Mouse (Mus musculus): ENCODE measurements around the gene Erc2. TPM values are rescaled to one million over a fixed set of nuclear protein-coding genes. Genes with fewer than 3 reads are reported as not detected.

Gene Erc2
- polyA plus RNA-seq, 1 experiment from 2014 or later: 1.9 TPM

GRCm38 (mm10) chr14:27837601-27838105 lies 215.4 kb downstream of the Erc2 start:
- no peak for ATAC-seq
- H3K9ac ChIP-seq (replicated peaks): no peak overlapping the region
- H3K4me3 ChIP-seq (ENCODE audit: low read depth, low read length): no peak overlapping the region
- no peak for DNase-seq
- 62% methylated on average over 6 of the region's 6 CpGs for WGBS (ENCODE audit: insufficient replicate concordance)
- H3K27ac ChIP-seq (ENCODE audit: low read depth): no peak overlapping the region
- no peaks in the 10 kb centered on the region for H3K9me3 ChIP-seq (ENCODE audit: low read length)
- no peaks in the 10 kb centered on the region for H3K27me3 ChIP-seq (ENCODE audit: insufficient read depth, low read length)
- H3K4me1 ChIP-seq (ENCODE audit: insufficient read depth): no peaks in the 10 kb centered on the region
- no peak overlapping the region for H3K4me2 ChIP-seq (ENCODE audit: low read depth, low read length)
- TF ChIP-seq EP300 (IDR thresholded peaks at IDR 0.05; ENCODE audit: low read depth) (no peak), CTCF (IDR thresholded peaks at IDR 0.05; ENCODE audit: low read depth) (no peak)
- H3K36me3 ChIP-seq (replicated peaks; ENCODE audit: insufficient read depth, low read length): no peaks in the 10 kb centered on the region

- H3K4me2 ChIP-seq (ENCODE audit: low read depth, low read length): no peak overlapping the region
- 78% methylated on average over 1 of the region's 1 CpGs for WGBS (ENCODE audit: insufficient replicate concordance)
Measured at GRCm38 (mm10) chr14:27840120-27840519, 217.9 kb downstream of the Erc2 start.

GRCm38 (mm10) chr14:27846875-27847274 lies 224.6 kb downstream of the Erc2 start:
- DNase-seq: no peak
- Histone ChIP-seq H3K27ac (ENCODE audit: low read depth) (no peak overlapping the region), H3K9me3 (ENCODE audit: low read length) (no peaks in the 10 kb centered on the region), H3K4me3 (ENCODE audit: low read depth, low read length) (no peak overlapping the region), H3K36me3 (replicated peaks; ENCODE audit: insufficient read depth, low read length) (no peaks in the 10 kb centered on the region), H3K4me2 (ENCODE audit: low read depth, low read length) (no peak overlapping the region), H3K9ac (replicated peaks) (no peak overlapping the region), H3K4me1 (ENCODE audit: insufficient read depth) (no peaks in the 10 kb centered on the region), H3K27me3 (ENCODE audit: insufficient read depth, low read length) (no peaks in the 10 kb centered on the region)
- no peak for TF ChIP-seq CTCF (IDR thresholded peaks at IDR 0.05; ENCODE audit: low read depth)
- TF ChIP-seq EP300 (IDR thresholded peaks at IDR 0.05; ENCODE audit: low read depth): no peak
- no peak for ATAC-seq
- 40% methylated on average over 2 of the region's 2 CpGs for WGBS (ENCODE audit: insufficient replicate concordance)

More at GRCm38 (mm10) chr14:27840120-27840519, 217.9 kb downstream of the Erc2 start:
- Histone ChIP-seq H3K36me3 (replicated peaks; ENCODE audit: insufficient read depth, low read length) (no peaks in the 10 kb centered on the region), H3K9me3 (ENCODE audit: low read length) (no peaks in the 10 kb centered on the region), H3K4me1 (ENCODE audit: insufficient read depth) (no peaks in the 10 kb centered on the region), H3K9ac (replicated peaks) (no peak overlapping the region), H3K27me3 (ENCODE audit: insufficient read depth, low read length) (no peaks in the 10 kb centered on the region), H3K4me3 (ENCODE audit: low read depth, low read length) (no peak overlapping the region), H3K27ac (ENCODE audit: low read depth) (no peak overlapping the region)
- ATAC-seq (no peak), DNase-seq (no peak)
- TF ChIP-seq EP300 (IDR thresholded peaks at IDR 0.05; ENCODE audit: low read depth): no peak
- no peak for TF ChIP-seq CTCF (IDR thresholded peaks at IDR 0.05; ENCODE audit: low read depth)

GRCm38 (mm10) chr14:27847291-27847690 lies 225.1 kb downstream of the Erc2 start:
- H3K9me3 ChIP-seq (ENCODE audit: low read length): no peaks in the 10 kb centered on the region
- ATAC-seq: no peak
- no peaks in the 10 kb centered on the region for H3K4me1 ChIP-seq (ENCODE audit: insufficient read depth)
- WGBS (ENCODE audit: insufficient replicate concordance): 73% methylated on average over 3 of the region's 3 CpGs
- H3K27me3 ChIP-seq (ENCODE audit: insufficient read depth, low read length): no peaks in the 10 kb centered on the region
- H3K9ac ChIP-seq (replicated peaks): no peak overlapping the region
- H3K4me2 ChIP-seq (ENCODE audit: low read depth, low read length): no peak overlapping the region
- TF ChIP-seq CTCF (IDR thresholded peaks at IDR 0.05; ENCODE audit: low read depth) (no peak), EP300 (IDR thresholded peaks at IDR 0.05; ENCODE audit: low read depth) (no peak)
- DNase-seq: no peak
- no peak overlapping the region for H3K4me3 ChIP-seq (ENCODE audit: low read depth, low read length)
- no peak overlapping the region for H3K27ac ChIP-seq (ENCODE audit: low read depth)
- no peaks in the 10 kb centered on the region for H3K36me3 ChIP-seq (replicated peaks; ENCODE audit: insufficient read depth, low read length)

GRCm38 (mm10) chr14:27851231-27851630 lies 229.0 kb downstream of the Erc2 start:
- H3K9ac ChIP-seq (replicated peaks): no peak overlapping the region
- H3K4me1 ChIP-seq (ENCODE audit: insufficient read depth): no peaks in the 10 kb centered on the region
- TF ChIP-seq EP300 (IDR thresholded peaks at IDR 0.05; ENCODE audit: low read depth): no peak
- TF ChIP-seq CTCF (IDR thresholded peaks at IDR 0.05; ENCODE audit: low read depth): no peak
- no peak overlapping the region for H3K4me3 ChIP-seq (ENCODE audit: low read depth, low read length)
- ATAC-seq (no peak), DNase-seq (no peak)
- H3K27ac ChIP-seq (ENCODE audit: low read depth): no peak overlapping the region
- no peaks in the 10 kb centered on the region for H3K27me3 ChIP-seq (ENCODE audit: insufficient read depth, low read length)
- no peaks in the 10 kb centered on the region for H3K36me3 ChIP-seq (replicated peaks; ENCODE audit: insufficient read depth, low read length)
- WGBS (ENCODE audit: insufficient replicate concordance): 72% methylated on average over 2 of the region's 2 CpGs
- no peaks in the 10 kb centered on the region for H3K9me3 ChIP-seq (ENCODE audit: low read length)
- H3K4me2 ChIP-seq (ENCODE audit: low read depth, low read length): no peak overlapping the region

- Histone ChIP-seq H3K4me3 (ENCODE audit: low read depth, low read length) (no peak overlapping the region), H3K36me3 (replicated peaks; ENCODE audit: insufficient read depth, low read length) (no peaks in the 10 kb centered on the region), H3K27me3 (ENCODE audit: insufficient read depth, low read length) (no peaks in the 10 kb centered on the region), H3K4me1 (ENCODE audit: insufficient read depth) (no peaks in the 10 kb centered on the region), H3K9me3 (ENCODE audit: low read length) (no peaks in the 10 kb centered on the region), H3K27ac (ENCODE audit: low read depth) (no peak overlapping the region), H3K9ac (replicated peaks) (no peak overlapping the region), H3K4me2 (ENCODE audit: low read depth, low read length) (no peak overlapping the region)
- 66% methylated on average over 6 of the region's 6 CpGs for WGBS (ENCODE audit: insufficient replicate concordance)
- TF ChIP-seq EP300 (IDR thresholded peaks at IDR 0.05; ENCODE audit: low read depth): no peak
- TF ChIP-seq CTCF (IDR thresholded peaks at IDR 0.05; ENCODE audit: low read depth): no peak
- DNase-seq (no peak), ATAC-seq (no peak)
Measured at GRCm38 (mm10) chr14:27852606-27853005, 230.4 kb downstream of the Erc2 start.

All from liver, postnatal 0 days (tissue).